Mouse (Mus musculus) midbrain, postnatal 0 days (tissue): ENCODE results near the gene Tmem219. TPM values are rescaled to one million over a fixed set of nuclear protein-coding genes. Genes with fewer than 3 reads are reported as not detected.
"Not testable (repeated sequence)": the region's sequence is repeated elsewhere in the genome, so short reads cannot be mapped to it uniquely, and the experiment has no call there.

ENCODE experiments used
- ATAC-seq: fragments of 200-750 bp; cut with Nextera tagmentation; 2 replicates; pipeline ENCODE4 v1.8.0; 2017; ENCODE audit warnings: moderate number of reproducible peaks, mild to moderate bottlenecking, moderate TSS enrichment, moderate library complexity; ENCODE audit not compliant: low FRiP score
- DNase-seq: peaks from one replicate; pipeline ENCODE4 v3.0.0-alpha.2; 2015; ENCODE audit warnings: low spot score
- H3K27ac ChIP-seq: fragments of 300-500 bp; sonication (generic); 2 replicates; pipeline ENCODE4 v1.5.1; 2014; ENCODE audit warnings: low read depth, mild to moderate bottlenecking, low read length, mixed read lengths
- H3K27me3 ChIP-seq: fragments of 300-500 bp; sonication (generic); 2 replicates; pipeline ENCODE4 v1.6.1; 2014; ENCODE audit warnings: low read length, control low read depth, mixed read lengths; ENCODE audit not compliant: insufficient read depth
- H3K36me3 ChIP-seq: fragments of 300-500 bp; sonication (generic); 2 replicates; pipeline ENCODE4 v1.6.1; 2014; ENCODE audit warnings: low read length, control low read depth, mixed read lengths; ENCODE audit not compliant: insufficient read depth
- H3K4me1 ChIP-seq: fragments of 300-500 bp; sonication (generic); 2 replicates; pipeline ENCODE4 v1.6.1; 2014; ENCODE audit warnings: mild to moderate bottlenecking, control low read depth, antibody characterized with exemption, low read length, mixed read lengths; ENCODE audit not compliant: insufficient read depth
- H3K4me2 ChIP-seq: fragments of 300-500 bp; sonication (generic); 2 replicates; pipeline ENCODE4 v1.6.1; 2014; ENCODE audit warnings: low read depth, mild to moderate bottlenecking, low read length, mixed read lengths; ENCODE audit not compliant: poor library complexity, severe bottlenecking
- H3K4me3 ChIP-seq: fragments of 300-500 bp; sonication (generic); 2 replicates; pipeline ENCODE4 v1.5.1; 2014; ENCODE audit warnings: low read depth, mild to moderate bottlenecking, low read length, moderate library complexity
- H3K9ac ChIP-seq: fragments of 300-500 bp; sonication (generic); replicated peaks from 2 replicates; pipeline ENCODE4 v1.6.1; 2014; ENCODE audit warnings: mild to moderate bottlenecking, low read length, moderate library complexity, mixed read lengths; ENCODE audit not compliant: poor library complexity, severe bottlenecking
- H3K9me3 ChIP-seq: fragments of 300-500 bp; sonication (generic); 2 replicates; pipeline ENCODE4 v1.6.1; 2016; ENCODE audit warnings: low read length, control low read depth
- CTCF ChIP-seq: IDR thresholded peaks from 2 replicates; pipeline ENCODE4 v1.5.1; 2016; ENCODE audit warnings: antibody characterized with exemption, mild to moderate bottlenecking
- WGBS: fragments of 180-500 bp; shearing (Covaris S2); extraction: QIAGEN DNeasy Blood & Tissue Kit; methylation state at CpG from one replicate; pipeline ENCODE4 v1.1.7; 2014; 5-methylcytosine and 5-hydroxymethylcytosine counted together
- polyA plus RNA-seq: library from polyadenylated mRNA; unstranded; fragments of >200 nt; fragmentation: Nextera tagmentation; extraction: Ambion mirVana; gene quantifications from 2 replicates; pipeline ENCODE4 v1.2.1, GENCODE M21; 2015
- total RNA-seq: library from RNA; depleted of rRNA; stranded (reverse); fragments of >200 nt; gene quantifications from 2 replicates; pipeline ENCODE4 v1.2.3, GENCODE M21; 2014

Tmem219 gene
- total and polyA plus RNA-seq, 2 experiments from 2014 or later: 24.7 to 36.4 TPM

DNA sequence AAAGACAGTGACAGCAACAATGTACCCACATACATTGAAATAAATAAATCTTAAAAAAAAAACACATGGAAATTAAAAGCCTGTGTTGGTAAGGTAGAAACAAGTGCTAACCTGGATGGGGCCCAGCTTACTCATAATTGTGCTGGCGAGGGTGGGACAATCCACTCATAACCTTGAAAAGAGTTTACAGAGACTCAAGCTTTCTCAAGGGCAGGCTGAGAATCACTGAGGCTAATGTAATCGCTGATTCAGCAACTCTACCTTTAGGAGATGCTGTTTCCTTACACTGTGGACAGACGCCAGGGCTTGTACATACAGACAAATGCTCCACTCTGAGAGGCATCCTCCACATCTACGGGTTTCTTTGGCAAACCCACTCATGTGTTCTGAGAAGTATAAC, 2.7 kb downstream of the Tmem219 start:
- H3K36me3 ChIP-seq: no peaks in the 10 kb centered on the region
- no peak for ATAC-seq
- no peak overlapping the region for H3K9ac ChIP-seq
- WGBS: 83% methylated on average over 4 of the region's 4 CpGs
- no peak for TF ChIP-seq CTCF
- H3K9me3 ChIP-seq: no peaks in the 10 kb centered on the region
- no peak overlapping the region for H3K4me2 ChIP-seq
- no peak overlapping the region for H3K27ac ChIP-seq
- DNase-seq: no peak
- no peaks in the 10 kb centered on the region; the same call in 1 of the 2 replicates for H3K4me1 ChIP-seq
- no peaks in the 10 kb centered on the region for H3K27me3 ChIP-seq
- H3K4me3 ChIP-seq: no peak overlapping the region

DNA sequence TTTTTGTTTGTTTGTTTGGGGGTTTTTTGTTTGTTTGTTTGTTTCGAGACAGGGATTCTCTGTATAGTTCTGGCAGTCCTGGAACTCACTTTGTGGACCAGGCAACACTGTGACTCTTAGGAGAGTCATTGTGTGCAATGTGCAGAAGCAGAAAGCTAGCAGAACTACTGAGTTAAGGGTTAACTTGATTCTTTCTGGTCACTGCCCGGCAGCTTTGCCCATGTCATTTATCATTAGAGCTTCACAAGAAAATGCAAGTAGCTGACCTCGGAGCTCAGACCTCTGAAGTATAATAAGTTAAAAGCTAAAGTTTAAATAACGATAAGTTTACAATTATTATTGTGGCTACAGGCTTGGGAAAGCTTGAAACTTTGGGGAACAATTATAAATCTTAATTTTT, 4.4 kb downstream of the Tmem219 start:
- H3K4me1 ChIP-seq, H3K4me3 ChIP-seq, H3K9me3 ChIP-seq, ATAC-seq, DNase-seq, H3K27ac ChIP-seq, H3K27me3 ChIP-seq, H3K4me2 ChIP-seq, H3K9ac ChIP-seq, H3K36me3 ChIP-seq: not testable (repeated sequence)
- WGBS: 50% methylated on average over 4 of the region's 4 CpGs

DNA sequence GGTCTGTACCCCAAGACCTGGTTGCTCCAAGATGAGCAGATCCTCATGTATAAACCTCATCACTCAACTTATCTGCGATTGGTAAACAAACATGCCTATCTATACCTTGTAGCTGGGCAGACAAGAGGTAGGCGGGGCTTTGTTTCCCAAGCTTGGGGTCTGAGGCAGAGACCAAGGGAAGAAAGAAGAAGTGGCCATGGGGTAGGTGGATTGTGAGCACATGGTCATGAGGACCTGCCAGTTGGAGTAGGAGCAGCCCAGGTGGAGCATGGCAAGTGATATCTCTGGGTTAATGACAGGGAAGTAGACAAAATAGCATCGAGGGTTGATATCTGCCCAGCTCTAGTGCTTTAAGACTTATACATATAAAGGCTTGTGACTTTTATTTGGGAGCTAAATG, 7.9 kb downstream of the Tmem219 start:
- Histone ChIP-seq H3K27me3 (no peaks in the 10 kb centered on the region), H3K27ac (no peak overlapping the region), H3K36me3 (no peaks in the 10 kb centered on the region), H3K4me2 (no peak overlapping the region), H3K9ac (no peak overlapping the region), H3K9me3 (no peaks in the 10 kb centered on the region), H3K4me3 (no peak overlapping the region), H3K4me1 (no peaks in the 10 kb centered on the region)
- no peak for TF ChIP-seq CTCF
- no peak for DNase-seq
- ATAC-seq: no peak
- WGBS: 92% methylated on average over 3 of the region's 3 CpGs

DNA sequence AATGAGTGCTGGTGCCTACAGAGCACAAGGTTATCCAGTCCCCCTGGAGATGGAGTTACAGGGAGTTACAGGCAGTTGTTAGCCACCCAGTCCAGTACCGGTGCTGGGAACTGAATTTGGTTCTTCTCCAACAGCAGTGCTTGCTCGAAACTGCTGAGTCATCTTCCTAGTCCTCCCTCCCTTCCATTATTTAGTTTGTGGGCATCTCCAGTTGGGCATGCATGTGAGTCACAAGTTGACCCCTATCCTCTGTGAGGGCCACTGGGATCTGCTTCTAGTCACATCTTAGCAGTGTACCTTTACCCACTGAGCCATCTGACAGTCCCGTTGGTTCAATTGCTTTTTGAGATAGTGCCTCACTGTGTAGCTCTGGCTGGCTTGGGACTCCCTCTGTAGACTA, 17.1 kb downstream of the Tmem219 start:
- Histone ChIP-seq H3K27ac (no peak overlapping the region), H3K9ac (no peak overlapping the region), H3K9me3 (no peaks in the 10 kb centered on the region), H3K36me3 (no peaks in the 10 kb centered on the region), H3K4me2 (no peak overlapping the region), H3K4me1 (no peaks in the 10 kb centered on the region), H3K27me3 (no peaks in the 10 kb centered on the region), H3K4me3 (no peak overlapping the region)
- no peak for TF ChIP-seq CTCF
- no peak for DNase-seq
- ATAC-seq: no peak
- WGBS: 82% methylated on average over 3 of the region's 3 CpGs

DNA sequence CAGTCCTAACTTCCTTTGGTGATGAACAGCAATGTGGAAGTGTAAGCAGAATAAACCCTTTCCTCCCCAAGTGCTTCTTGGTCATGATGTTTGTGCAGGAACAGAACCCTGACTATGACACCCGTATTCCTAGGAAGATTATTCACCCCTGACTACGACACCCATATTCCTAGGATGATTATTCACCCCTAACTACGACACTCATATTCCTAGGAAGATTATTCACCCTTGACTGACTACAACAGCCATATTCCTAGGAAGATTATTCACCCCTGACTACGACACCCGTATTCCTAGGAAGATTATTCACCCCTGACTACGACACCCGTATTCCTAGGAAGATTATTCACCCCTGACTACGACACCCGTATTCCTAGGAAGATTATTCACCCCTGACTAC, 22.9 kb downstream of the Tmem219 start:
- not testable (repeated sequence) for H3K27ac ChIP-seq, H3K36me3 ChIP-seq, H3K9me3 ChIP-seq, H3K27me3 ChIP-seq, H3K4me3 ChIP-seq, H3K4me2 ChIP-seq, H3K4me1 ChIP-seq, H3K9ac ChIP-seq, DNase-seq, ATAC-seq
- 91% methylated on average over 7 of the region's 9 CpGs for WGBS

DNA sequence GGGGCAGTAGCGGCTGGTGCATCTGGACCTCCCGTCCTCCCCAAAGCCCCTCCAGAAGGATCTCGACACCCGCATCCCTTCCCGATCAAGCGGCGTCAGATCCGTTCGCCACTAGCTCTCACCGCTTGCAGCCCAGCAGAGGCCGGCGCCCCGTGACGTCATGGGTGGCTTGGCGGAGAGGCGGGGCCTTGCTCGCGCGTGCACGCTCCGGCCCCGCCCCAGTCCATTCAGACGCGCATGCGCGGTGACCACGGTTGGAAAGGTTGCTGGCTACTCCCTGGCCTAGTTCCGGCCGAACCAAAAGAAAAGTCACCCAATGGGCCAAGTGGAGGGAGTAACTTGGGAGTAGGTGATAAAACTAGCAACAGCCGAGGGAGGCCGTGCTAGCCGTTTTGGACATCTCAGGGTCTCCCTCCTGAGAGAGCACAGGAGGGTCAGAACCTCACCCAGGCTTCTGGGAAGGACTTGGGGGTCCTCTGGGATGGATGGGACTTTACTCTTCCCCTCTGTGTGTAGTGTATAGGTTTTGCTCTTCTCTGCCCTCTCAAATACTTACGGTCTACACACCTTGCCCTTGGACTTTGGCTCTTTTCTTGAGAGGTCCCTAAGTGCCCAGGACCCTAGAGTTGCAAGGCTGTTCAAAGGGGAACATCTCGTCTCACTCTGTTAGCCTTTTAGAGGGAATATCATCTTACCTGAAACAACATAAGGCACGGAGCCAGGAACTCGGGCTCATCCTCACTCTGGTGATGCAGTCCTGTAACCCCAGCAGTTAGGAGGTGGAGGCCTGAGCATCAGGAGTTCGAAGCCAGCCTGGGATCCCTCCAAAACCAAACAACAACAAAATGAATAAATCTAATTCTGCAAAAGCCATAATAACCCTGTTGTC, 24.4 kb downstream of the Tmem219 start:
- Histone ChIP-seq H3K27me3 (no peaks in the 10 kb centered on the region), H3K4me2 (peak overlapping the region; percentile 54), H3K4me1 (peaks cover 9% of the 10 kb centered on the region; the same call in 1 of the 2 replicates), H3K9ac (peak overlapping the region; percentile 80), H3K36me3 (no peaks in the 10 kb centered on the region), H3K4me3 (peak overlapping the region; percentile 61), H3K27ac (peak overlapping the region; percentile 88), H3K9me3 (no peaks in the 10 kb centered on the region)
- TF ChIP-seq CTCF: no peak
- peak; percentile 93 for ATAC-seq
- 12% methylated on average over 37 of the region's 37 CpGs for WGBS
- DNase-seq: peak; percentile 93
